Mouse (Mus musculus): ENCODE results near the gene Hoxa13. TPM values are rescaled to one million over a fixed set of nuclear protein-coding genes. Genes with fewer than 3 reads are reported as not detected.

Hoxa13 gene
- polyA plus RNA-seq, 1 experiment from 2014 or later: not detected

DNA sequence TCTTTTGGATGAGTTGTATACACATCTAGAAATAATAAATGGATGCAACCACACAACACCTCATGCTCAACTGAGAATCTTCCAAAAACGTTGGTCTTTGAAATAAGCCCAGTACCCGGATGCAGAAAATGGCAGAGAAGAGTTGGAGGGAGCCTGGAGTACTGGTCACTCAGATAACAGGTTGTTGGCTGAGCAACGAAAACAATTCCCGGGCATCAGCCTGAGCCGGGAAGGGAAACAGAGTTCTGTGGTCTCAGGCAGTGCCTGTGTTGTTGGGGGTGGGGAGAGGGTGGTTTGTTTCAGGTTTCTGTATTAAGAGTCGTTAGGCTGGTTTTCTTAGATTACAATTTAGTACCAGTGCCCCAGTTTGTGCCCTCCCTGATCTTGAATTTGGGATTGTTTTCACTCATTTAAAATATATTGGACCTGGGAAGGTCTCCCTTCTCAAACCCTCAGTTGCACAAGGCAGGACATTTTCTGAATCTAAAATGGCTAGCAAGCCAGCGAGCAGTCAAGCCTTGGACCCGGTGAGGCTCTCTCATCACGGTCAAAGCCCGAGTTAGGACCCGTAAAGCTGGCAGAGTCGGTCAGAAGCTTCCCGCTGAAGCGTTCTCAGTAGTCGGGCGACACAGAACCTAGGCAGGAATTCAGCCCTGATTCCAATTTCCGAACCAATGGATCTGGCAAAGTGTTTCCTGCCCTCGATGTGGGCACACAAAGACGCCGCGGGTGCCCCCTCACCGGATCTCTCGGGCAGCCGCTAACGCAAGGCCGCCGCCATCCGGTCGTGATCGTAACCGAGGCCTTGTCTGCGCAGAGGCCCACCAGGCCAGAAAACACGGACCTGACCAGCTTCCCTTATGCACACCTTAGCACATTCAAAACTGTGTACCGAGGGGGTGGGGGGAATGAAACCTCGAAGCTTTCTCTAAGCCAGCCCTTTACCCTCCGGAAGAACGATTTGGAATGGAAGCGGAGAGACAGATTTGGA is 31.9 kb downstream of the Hoxa13 start:
- Histone ChIP-seq H3K4me1 (ENCODE audit: control insufficient read depth, low read depth, low read length) (no peaks in the 10 kb centered on the region), H3K27me3 (ENCODE audit: control insufficient read depth, insufficient read depth, low read depth, low read length) (peaks cover 96% of the 10 kb centered on the region), H3K4me2 (ENCODE audit: low read depth, low read length) (no peak overlapping the region), H3K9ac (ENCODE audit: low read depth, low read length) (no peak overlapping the region), H3K4me3 (ENCODE audit: low read depth, low read length) (no peak overlapping the region), H3K27ac (ENCODE audit: low read length) (no peak overlapping the region), H3K36me3 (ENCODE audit: control insufficient read depth, insufficient read depth) (no peaks in the 10 kb centered on the region), H3K9me3 (replicated peaks; ENCODE audit: control insufficient read depth, low read length) (no peaks in the 10 kb centered on the region)
- 2% methylated on average over 38 of the region's 38 CpGs for WGBS (ENCODE audit: insufficient replicate concordance)
- ATAC-seq (ENCODE audit: low read depth): no peak

DNA sequence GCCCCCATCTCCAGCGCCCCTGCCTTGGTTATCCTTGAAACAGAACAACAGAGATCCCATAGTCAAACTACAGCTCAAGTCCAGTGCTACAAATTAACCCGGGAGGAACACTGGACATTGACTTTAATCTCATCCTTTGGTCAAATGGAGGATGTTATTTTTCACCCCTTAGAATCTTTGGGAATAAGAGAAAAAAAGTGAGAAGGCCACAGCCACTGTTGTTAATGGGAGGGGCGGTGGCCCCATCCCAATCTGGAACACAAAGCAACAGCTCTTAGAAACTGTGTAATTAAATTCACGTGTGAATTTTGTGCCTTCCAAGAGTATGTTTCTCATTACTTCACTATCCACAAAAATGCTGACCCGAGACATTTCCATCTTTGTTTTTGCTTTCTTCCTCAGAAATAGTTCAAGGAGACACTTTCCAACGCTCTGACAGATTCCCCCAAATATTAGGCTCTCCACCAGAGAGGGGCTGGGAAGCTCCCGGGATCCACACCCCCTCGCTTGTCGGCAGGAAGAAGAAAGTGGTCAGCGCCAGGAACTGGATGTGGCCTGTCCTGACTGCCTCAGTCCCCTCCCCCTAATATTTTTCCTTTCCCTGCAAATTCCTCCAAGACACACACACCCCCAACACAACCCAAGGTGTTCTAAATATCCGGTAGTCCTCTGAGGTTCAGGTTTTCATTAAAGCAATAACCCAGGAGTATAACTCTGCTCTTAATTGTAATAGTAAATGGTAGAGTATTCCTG is 33.0 kb downstream of the Hoxa13 start:
- no peak overlapping the region for H3K9ac ChIP-seq (ENCODE audit: low read depth, low read length)
- no peak overlapping the region for H3K27ac ChIP-seq (ENCODE audit: low read length)
- H3K9me3 ChIP-seq (replicated peaks; ENCODE audit: control insufficient read depth, low read length): no peaks in the 10 kb centered on the region
- no peaks in the 10 kb centered on the region for H3K36me3 ChIP-seq (ENCODE audit: control insufficient read depth, insufficient read depth)
- WGBS (ENCODE audit: insufficient replicate concordance): 20% methylated on average over 11 of the region's 11 CpGs
- peaks cover 96% of the 10 kb centered on the region for H3K27me3 ChIP-seq (ENCODE audit: control insufficient read depth, insufficient read depth, low read depth, low read length)
- no peaks in the 10 kb centered on the region for H3K4me1 ChIP-seq (ENCODE audit: control insufficient read depth, low read depth, low read length)
- ATAC-seq (ENCODE audit: low read depth): no peak
- no peak overlapping the region for H3K4me2 ChIP-seq (ENCODE audit: low read depth, low read length)
- H3K4me3 ChIP-seq (ENCODE audit: low read depth, low read length): no peak overlapping the region

GRCm38 (mm10) chr6:52226569-52227257 is 34.0 kb downstream of the Hoxa13 start:
- Histone ChIP-seq H3K9ac (ENCODE audit: low read depth, low read length) (no peak overlapping the region), H3K36me3 (ENCODE audit: control insufficient read depth, insufficient read depth) (no peaks in the 10 kb centered on the region), H3K4me1 (ENCODE audit: control insufficient read depth, low read depth, low read length) (no peaks in the 10 kb centered on the region), H3K4me3 (ENCODE audit: low read depth, low read length) (no peak overlapping the region), H3K27ac (ENCODE audit: low read length) (no peak overlapping the region), H3K4me2 (ENCODE audit: low read depth, low read length) (0 out of 2 replicates have a peak overlapping the region, but pooled peaks have one; percentile 3), H3K9me3 (replicated peaks; ENCODE audit: control insufficient read depth, low read length) (no peaks in the 10 kb centered on the region), H3K27me3 (ENCODE audit: control insufficient read depth, insufficient read depth, low read depth, low read length) (peaks cover 96% of the 10 kb centered on the region)
- 7% methylated on average over 26 of the region's 26 CpGs for WGBS (ENCODE audit: insufficient replicate concordance)
- no peak for ATAC-seq (ENCODE audit: low read depth)

GRCm38 (mm10) chr6:52225612-52226568 is 34.8 kb downstream of the Hoxa13 start:
- 0 out of 2 replicates have a peak overlapping the region, but pooled peaks have one; percentile 3 for H3K4me2 ChIP-seq (ENCODE audit: low read depth, low read length)
- peaks cover 3% of the 10 kb centered on the region for H3K4me1 ChIP-seq (ENCODE audit: control insufficient read depth, low read depth, low read length)
- no peak for ATAC-seq (ENCODE audit: low read depth)
- H3K4me3 ChIP-seq (ENCODE audit: low read depth, low read length): peak overlapping the region; percentile 12; the same call in 1 of the 2 replicates
- no peak overlapping the region for H3K9ac ChIP-seq (ENCODE audit: low read depth, low read length)
- no peak overlapping the region for H3K27ac ChIP-seq (ENCODE audit: low read length)
- no peaks in the 10 kb centered on the region for H3K9me3 ChIP-seq (replicated peaks; ENCODE audit: control insufficient read depth, low read length)
- no peaks in the 10 kb centered on the region for H3K36me3 ChIP-seq (ENCODE audit: control insufficient read depth, insufficient read depth)
- peaks cover 98% of the 10 kb centered on the region for H3K27me3 ChIP-seq (ENCODE audit: control insufficient read depth, insufficient read depth, low read depth, low read length)
- WGBS (ENCODE audit: insufficient replicate concordance): under 1% methylated on average over 69 of the region's 69 CpGs

DNA sequence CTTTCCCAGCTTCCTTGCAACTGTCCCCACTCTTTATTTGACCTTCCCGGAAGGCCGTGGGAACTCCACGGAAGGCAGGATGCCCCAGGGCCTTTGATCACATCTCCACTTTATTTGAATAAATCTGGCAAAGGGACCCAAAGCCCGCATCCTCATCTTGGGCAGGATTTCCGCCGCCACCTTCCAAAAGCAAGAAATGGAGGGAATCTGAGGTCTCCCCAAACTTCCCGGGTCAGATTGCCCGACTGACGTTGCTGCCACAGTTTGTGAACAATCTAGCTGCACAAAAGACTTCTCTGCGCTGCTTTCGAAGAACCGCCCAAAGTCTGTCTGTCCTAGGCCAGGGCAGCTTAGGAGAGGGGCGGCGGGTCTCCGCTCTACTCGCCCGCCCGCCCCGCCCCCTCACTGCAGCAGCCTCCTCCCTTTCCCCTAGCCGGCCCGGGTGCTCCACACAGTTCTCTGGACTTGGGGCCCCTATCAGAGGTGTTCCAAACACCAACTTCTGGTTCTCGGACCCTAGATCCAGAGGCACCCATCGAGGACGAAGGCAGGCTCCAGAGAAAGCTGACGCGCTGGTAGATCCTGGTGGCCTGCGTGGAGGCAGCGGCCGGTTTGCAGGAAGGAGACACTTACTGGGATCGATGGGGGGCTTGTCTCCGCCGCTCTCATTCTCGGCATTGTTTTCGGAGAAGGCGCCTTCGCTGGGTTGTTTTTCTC is 35.6 kb downstream of the Hoxa13 start:
- Histone ChIP-seq H3K27ac (ENCODE audit: low read length) (no peak overlapping the region), H3K27me3 (ENCODE audit: control insufficient read depth, insufficient read depth, low read depth, low read length) (peaks cover 98% of the 10 kb centered on the region), H3K9me3 (replicated peaks; ENCODE audit: control insufficient read depth, low read length) (no peaks in the 10 kb centered on the region), H3K4me1 (ENCODE audit: control insufficient read depth, low read depth, low read length) (peaks cover 3% of the 10 kb centered on the region), H3K4me2 (ENCODE audit: low read depth, low read length) (no peak overlapping the region), H3K9ac (ENCODE audit: low read depth, low read length) (no peak overlapping the region), H3K4me3 (ENCODE audit: low read depth, low read length) (no peak overlapping the region), H3K36me3 (ENCODE audit: control insufficient read depth, insufficient read depth) (no peaks in the 10 kb centered on the region)
- WGBS (ENCODE audit: insufficient replicate concordance): 1% methylated on average over 36 of the region's 36 CpGs
- ATAC-seq (ENCODE audit: low read depth): no peak

- Histone ChIP-seq H3K4me3 (ENCODE audit: low read depth, low read length) (no peak overlapping the region), H3K9me3 (replicated peaks; ENCODE audit: control insufficient read depth, low read length) (no peaks in the 10 kb centered on the region), H3K27me3 (ENCODE audit: control insufficient read depth, insufficient read depth, low read depth, low read length) (peaks cover 98% of the 10 kb centered on the region), H3K4me1 (ENCODE audit: control insufficient read depth, low read depth, low read length) (peaks cover 3% of the 10 kb centered on the region), H3K4me2 (ENCODE audit: low read depth, low read length) (no peak overlapping the region), H3K9ac (ENCODE audit: low read depth, low read length) (no peak overlapping the region), H3K27ac (ENCODE audit: low read length) (no peak overlapping the region), H3K36me3 (ENCODE audit: control insufficient read depth, insufficient read depth) (no peaks in the 10 kb centered on the region)
- WGBS (ENCODE audit: insufficient replicate concordance): 6% methylated on average over 24 of the region's 24 CpGs
- no peak for ATAC-seq (ENCODE audit: low read depth)
Measured at GRCm38 (mm10) chr6:52223939-52224760, 36.5 kb downstream of the Hoxa13 start.

- Histone ChIP-seq H3K4me3 (ENCODE audit: low read depth, low read length) (no peak overlapping the region), H3K27ac (ENCODE audit: low read length) (no peak overlapping the region), H3K4me1 (ENCODE audit: control insufficient read depth, low read depth, low read length) (peaks cover 3% of the 10 kb centered on the region), H3K9ac (ENCODE audit: low read depth, low read length) (no peak overlapping the region), H3K27me3 (ENCODE audit: control insufficient read depth, insufficient read depth, low read depth, low read length) (peaks cover 100% of the 10 kb centered on the region), H3K36me3 (ENCODE audit: control insufficient read depth, insufficient read depth) (no peaks in the 10 kb centered on the region), H3K4me2 (ENCODE audit: low read depth, low read length) (no peak overlapping the region), H3K9me3 (replicated peaks; ENCODE audit: control insufficient read depth, low read length) (no peaks in the 10 kb centered on the region)
- WGBS (ENCODE audit: insufficient replicate concordance): 30% methylated on average over 13 of the region's 13 CpGs
- no peak for ATAC-seq (ENCODE audit: low read depth)
Measured at GRCm38 (mm10) chr6:52222729-52223128, 38.0 kb downstream of the Hoxa13 start.

All from liver, embryonic 16.5 days (tissue).